Mouse (Mus musculus) embryonic facial prominence, embryonic 10.5 days (tissue): Measurements from ENCODE around the gene Ppfia1. TPM values are rescaled to one million over a fixed set of nuclear protein-coding genes. Genes with fewer than 3 reads are reported as not detected.

Source experiments
- DNase-seq: peaks from one replicate; pipeline ENCODE4 v3.0.0-alpha.2; 2017; ENCODE audit warnings: low spot score
- H3K27ac ChIP-seq: fragments of 300-500 bp; sonication (generic); replicated peaks from 2 replicates; pipeline ENCODE4 v1.5.1; 2016; ENCODE audit warnings: mild to moderate bottlenecking
- H3K27me3 ChIP-seq: fragments of 300-500 bp; sonication (generic); replicated peaks from 2 replicates; pipeline ENCODE4 v1.6.1; 2016; ENCODE audit warnings: low read depth, mild to moderate bottlenecking; ENCODE audit not compliant: poor library complexity, severe bottlenecking
- H3K36me3 ChIP-seq: fragments of 300-500 bp; sonication (generic); replicated peaks from 2 replicates; pipeline ENCODE4 v1.6.1; 2016; ENCODE audit warnings: mild to moderate bottlenecking, moderate library complexity
- H3K4me1 ChIP-seq: fragments of 300-500 bp; sonication (generic); 2 replicates; pipeline ENCODE4 v1.6.1; 2016
- H3K4me3 ChIP-seq: fragments of 300-500 bp; sonication (generic); 2 replicates; pipeline ENCODE4 v1.5.1; 2016; ENCODE audit warnings: mild to moderate bottlenecking, moderate library complexity
- H3K9me3 ChIP-seq: fragments of 300-500 bp; sonication (generic); 2 replicates; pipeline ENCODE4 v1.6.1; 2016; ENCODE audit warnings: mild to moderate bottlenecking
- WGBS: fragments of 180-500 bp; shearing (Covaris S2); methylation state at CpG from one replicate; pipeline ENCODE4 v1.1.7; 2016; 5-methylcytosine and 5-hydroxymethylcytosine counted together
- polyA plus RNA-seq: library from polyadenylated mRNA; unstranded; fragments of >200 nt; fragmentation: Nextera tagmentation; extraction: Ambion mirVana; gene quantifications from 2 replicates; pipeline ENCODE4 v1.2.1, GENCODE M21; 2016

The Ppfia1 gene
- polyA plus RNA-seq, 1 experiment from 2014 or later = 44.3 TPM

DNA sequence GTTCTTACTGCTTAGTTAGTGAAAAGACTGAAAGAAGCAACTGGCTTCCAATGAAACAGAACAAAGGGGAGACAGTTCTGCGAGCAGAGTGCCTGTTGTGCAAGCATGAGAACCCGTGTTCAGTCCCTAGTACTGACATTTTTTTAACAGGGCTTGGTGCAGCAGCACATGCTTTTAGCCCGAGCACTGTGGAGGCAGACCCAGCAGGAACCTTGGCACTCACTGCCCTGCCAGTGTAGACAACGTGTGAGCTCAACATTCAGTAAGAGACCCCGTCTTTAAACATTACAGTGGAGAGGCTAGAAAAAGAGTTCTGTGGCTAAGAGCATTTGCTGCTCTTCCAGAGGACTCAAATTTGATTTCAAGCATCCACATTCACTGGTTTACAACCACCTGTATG lies 36.8 kb downstream of the Ppfia1 start:
- no peaks in the 10 kb centered on the region for H3K27me3 ChIP-seq
- WGBS = 89% methylated on average over 5 of the region's 5 CpGs
- DNase-seq = no peak

DNA sequence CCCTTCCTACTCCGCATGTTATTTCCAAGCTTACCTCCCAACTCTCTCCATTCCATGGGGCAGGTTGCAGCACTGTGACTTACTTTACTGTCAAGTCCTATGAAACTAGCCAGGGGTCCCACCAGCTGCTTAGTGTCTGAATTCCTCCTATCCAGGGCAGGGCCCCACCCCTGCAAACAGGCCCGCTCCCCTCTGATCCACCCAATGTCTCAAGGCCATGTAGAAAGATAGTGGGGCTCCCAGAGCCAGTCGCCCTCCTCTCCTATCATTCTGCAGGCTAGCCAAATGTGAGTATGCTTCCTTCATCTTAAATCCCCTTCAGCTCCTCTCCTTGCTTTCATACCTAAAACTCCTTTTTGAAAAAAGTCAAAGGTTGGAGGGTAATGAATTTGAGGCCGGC lies 44.4 kb downstream of the Ppfia1 start:
- Histone ChIP-seq H3K4me1 (no peaks in the 10 kb centered on the region), H3K27ac (no peak overlapping the region), H3K4me3 (no peak overlapping the region), H3K36me3 (peaks cover 98% of the 10 kb centered on the region), H3K9me3 (no peaks in the 10 kb centered on the region), H3K27me3 (no peaks in the 10 kb centered on the region)
- no peak for DNase-seq
- WGBS = 93% methylated on average over 4 of the region's 4 CpGs

More for the DNA sequence above, 36.8 kb downstream of the Ppfia1 start:
- peaks cover 91% of the 10 kb centered on the region for H3K36me3 ChIP-seq
- H3K4me3 ChIP-seq = no peak overlapping the region
- no peaks in the 10 kb centered on the region for H3K9me3 ChIP-seq
- no peak overlapping the region for H3K27ac ChIP-seq
- H3K4me1 ChIP-seq = no peaks in the 10 kb centered on the region

DNA sequence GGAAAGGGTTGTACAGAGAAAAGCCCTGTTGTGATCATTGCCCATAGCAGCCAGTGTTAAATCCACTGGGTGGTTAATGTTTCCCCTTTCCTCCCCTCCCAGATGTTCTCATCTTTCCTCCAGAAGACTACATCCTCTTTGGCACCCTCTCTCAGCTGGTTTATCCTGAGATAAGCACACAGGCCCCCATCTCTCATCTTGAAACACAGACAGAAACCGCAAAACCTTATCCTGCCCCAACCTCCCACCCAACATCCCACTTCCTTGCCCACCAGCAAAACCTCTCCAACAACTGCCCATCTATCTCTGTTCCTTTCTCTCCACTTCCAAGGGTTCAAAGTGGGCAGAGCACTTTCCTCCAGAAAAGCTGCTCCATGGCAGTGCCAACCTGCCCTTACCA lies 46.7 kb downstream of the Ppfia1 start:
- no peak for DNase-seq
- WGBS = 91% methylated on average over 1 of the region's 1 CpGs
- no peak overlapping the region for H3K4me3 ChIP-seq
- no peaks in the 10 kb centered on the region for H3K9me3 ChIP-seq
- H3K4me1 ChIP-seq = no peaks in the 10 kb centered on the region
- no peaks in the 10 kb centered on the region for H3K27me3 ChIP-seq
- peaks cover 98% of the 10 kb centered on the region for H3K36me3 ChIP-seq
- H3K27ac ChIP-seq = no peak overlapping the region

DNA sequence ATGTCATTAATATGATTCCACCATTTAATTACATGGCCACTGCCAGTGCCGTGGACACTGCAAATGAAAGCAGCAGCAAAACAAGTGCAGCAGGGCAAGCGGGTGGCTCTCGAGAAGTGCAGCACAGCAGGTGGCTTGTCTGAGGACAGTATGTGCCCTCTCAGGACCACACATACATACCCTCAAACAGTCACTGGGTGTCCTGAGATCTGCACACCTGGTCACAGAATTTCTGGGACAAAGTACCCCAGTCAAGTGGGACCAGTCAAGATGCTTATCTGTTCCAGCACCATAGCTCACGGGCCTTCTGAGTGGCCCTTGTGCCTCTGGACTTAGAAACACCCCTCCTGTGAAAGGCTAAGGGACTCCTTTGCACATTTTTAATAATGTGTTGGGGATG lies 49.6 kb downstream of the Ppfia1 start:
- no peaks in the 10 kb centered on the region for H3K27me3 ChIP-seq
- H3K9me3 ChIP-seq = no peaks in the 10 kb centered on the region
- H3K27ac ChIP-seq = no peak overlapping the region
- H3K4me3 ChIP-seq = no peak overlapping the region
- 88% methylated on average over 4 of the region's 4 CpGs for WGBS
- H3K36me3 ChIP-seq = peaks cover 98% of the 10 kb centered on the region
- no peak for DNase-seq
- H3K4me1 ChIP-seq = no peaks in the 10 kb centered on the region

DNA sequence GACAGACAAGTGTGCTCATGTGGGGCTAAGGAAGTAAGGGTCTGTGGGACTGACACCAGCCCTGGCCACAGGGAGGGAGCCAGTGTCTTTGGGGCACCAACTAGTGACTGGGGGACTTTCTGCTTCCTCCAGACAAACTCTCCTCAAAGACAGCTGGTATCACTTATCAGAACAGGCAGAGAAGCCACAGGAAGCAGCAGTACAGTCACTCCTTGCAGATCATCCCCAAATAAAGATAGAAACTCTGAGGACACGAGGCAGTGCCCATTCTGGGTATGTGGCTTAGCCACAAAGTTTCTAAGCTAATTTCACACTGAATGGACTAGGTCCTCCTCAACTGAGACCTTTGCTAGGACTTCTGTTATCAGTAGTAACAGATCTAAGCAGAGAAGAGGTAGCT lies 60.6 kb downstream of the Ppfia1 start:
- Histone ChIP-seq H3K4me3 (no peak overlapping the region), H3K9me3 (no peaks in the 10 kb centered on the region), H3K4me1 (no peaks in the 10 kb centered on the region), H3K27ac (no peak overlapping the region), H3K36me3 (peaks cover 99% of the 10 kb centered on the region), H3K27me3 (no peaks in the 10 kb centered on the region)
- DNase-seq = no peak
- WGBS = 68% methylated on average over 1 of the region's 1 CpGs

DNA sequence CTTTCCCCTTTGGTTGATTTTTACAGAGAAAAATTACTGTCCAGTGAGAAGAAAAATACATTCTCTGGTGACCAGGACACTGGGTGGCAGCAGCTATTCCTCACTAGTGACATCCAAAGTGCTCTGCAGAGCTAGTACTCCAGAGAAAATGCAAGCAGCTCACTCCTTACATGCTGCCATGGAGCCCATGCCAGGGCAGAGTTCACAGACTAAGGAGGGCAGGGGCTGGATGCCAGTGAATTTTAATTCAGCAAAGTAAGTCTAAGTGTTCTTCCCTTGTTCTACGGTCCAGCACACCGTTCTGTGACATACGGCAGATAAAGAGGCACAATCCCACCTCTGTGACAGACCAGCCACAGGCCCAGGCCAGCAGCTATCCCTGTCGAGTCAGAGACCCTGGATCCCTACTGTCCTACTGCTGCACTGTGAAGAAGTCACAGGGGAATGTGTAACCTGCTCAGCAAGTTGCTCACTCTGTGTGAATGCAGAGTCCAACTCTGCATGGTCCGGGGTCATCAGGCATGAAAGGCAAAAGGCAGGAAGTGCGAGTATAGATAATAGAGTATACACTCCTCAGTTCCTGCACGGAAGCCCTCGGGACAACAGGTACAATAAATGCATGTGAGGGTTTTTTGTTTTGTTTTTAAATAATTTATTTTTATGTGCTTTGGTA lies 63.2 kb downstream of the Ppfia1 start:
- Histone ChIP-seq H3K36me3 (peaks cover 95% of the 10 kb centered on the region), H3K9me3 (no peaks in the 10 kb centered on the region), H3K27ac (no peak overlapping the region), H3K27me3 (no peaks in the 10 kb centered on the region), H3K4me1 (no peaks in the 10 kb centered on the region), H3K4me3 (no peak overlapping the region)
- 91% methylated on average over 8 of the region's 8 CpGs for WGBS
- DNase-seq = no peak

DNA sequence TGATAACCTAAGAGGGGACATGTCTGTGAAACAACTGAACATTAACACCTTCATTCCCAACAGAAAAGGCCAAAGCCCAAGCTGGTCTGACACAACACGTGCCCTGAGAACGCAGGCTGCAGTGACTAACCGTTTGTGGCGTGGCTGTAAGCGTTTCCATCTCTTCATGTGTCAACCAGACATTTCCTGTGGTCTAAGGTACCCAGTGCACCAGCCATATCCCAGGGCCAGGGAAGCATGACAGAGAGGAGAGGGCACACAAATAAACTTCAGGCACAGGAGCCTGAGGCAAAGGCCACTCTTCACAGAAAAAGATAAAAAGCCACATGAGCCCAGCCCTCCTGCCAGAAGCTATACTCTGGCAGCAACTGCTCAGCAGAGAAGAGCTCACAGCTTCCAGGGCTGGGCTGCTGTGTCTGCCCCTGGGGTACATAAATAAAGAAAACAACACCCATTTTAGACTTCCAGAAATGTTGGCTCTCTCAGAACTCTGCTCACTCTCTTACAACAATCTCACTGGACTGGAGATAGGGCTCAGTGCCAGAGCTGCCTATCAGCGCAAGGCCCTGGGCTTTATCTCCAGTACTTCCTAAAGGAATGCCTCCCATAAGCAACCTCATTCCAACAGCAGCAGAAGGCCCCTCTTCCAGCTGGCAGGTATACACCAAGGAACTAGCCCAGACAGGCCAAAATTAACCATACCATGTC lies 64.3 kb downstream of the Ppfia1 start:
- no peak for DNase-seq
- 86% methylated on average over 6 of the region's 6 CpGs for WGBS
- Histone ChIP-seq H3K36me3 (peaks cover 95% of the 10 kb centered on the region), H3K4me1 (no peaks in the 10 kb centered on the region), H3K4me3 (no peak overlapping the region), H3K27me3 (no peaks in the 10 kb centered on the region), H3K27ac (no peak overlapping the region), H3K9me3 (no peaks in the 10 kb centered on the region)

DNA sequence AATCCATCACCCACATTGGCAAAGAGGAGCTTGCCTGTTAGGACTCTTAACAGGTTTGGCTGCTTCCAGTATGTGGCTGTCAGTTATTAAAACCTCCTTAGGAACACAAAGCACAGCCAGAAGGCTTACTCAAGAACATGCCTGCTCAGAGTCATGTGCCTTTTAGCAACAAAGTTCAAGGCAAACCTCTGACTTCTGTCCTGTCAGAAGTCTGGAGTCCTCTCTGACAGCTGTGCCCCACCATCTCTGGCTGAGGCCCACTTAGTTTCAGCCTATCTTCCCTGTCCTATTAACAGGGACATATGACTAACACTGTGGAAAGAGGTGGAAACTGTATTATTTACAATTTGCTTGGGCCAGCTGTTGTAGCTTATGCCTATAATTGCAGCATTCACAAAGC lies 73.2 kb downstream of the Ppfia1 start:
- no peak overlapping the region for H3K4me3 ChIP-seq
- H3K27me3 ChIP-seq = no peaks in the 10 kb centered on the region
- DNase-seq = no peak
- H3K27ac ChIP-seq = no peak overlapping the region
- no peaks in the 10 kb centered on the region for H3K4me1 ChIP-seq
- peaks cover 94% of the 10 kb centered on the region for H3K36me3 ChIP-seq
- no peaks in the 10 kb centered on the region for H3K9me3 ChIP-seq

DNA sequence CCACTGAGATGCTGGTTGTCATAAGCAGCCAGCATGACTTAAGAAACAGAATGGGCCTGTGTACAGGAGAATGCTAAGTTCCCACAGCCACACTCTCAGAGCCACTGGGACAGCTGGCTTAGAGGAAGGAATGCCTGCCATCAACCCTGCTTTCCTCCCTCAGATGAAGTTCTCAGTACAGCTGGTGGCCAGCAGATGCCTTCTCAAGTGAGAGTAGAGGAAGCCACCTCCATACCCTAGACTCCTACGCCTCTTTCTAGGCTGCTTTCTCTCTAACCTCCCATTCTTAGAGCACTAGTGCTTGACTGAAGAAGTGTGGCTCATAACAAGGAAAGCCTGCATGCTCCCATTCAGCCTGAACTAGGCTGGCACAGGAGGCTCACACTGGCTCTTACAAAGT lies 74.0 kb downstream of the Ppfia1 start:
- 90% methylated on average over 1 of the region's 1 CpGs for WGBS

DNA sequence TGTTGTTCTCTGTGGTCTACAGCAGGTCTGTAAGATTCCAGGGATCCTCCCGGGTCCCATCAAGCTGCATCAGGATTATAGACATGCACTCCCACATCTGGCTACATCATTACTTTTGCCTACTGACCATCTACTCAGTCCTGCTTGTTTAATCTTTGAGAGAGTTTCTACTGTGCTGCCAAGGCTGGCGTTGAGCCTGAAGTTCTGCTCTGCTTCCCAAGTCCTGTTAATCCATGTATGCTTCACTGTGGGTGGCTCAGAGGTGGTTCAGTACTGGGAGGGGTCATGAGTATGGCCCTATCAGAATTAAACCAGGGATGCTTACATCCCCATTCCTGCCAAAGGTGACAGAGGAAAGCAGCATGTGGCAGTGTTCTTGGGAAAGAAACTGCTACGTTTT lies 77.8 kb downstream of the Ppfia1 start:
- Histone ChIP-seq H3K27ac (no peak overlapping the region), H3K9me3 (no peaks in the 10 kb centered on the region), H3K4me3 (no peak overlapping the region), H3K27me3 (no peaks in the 10 kb centered on the region), H3K36me3 (peaks cover 51% of the 10 kb centered on the region), H3K4me1 (peaks cover 13% of the 10 kb centered on the region; the same call in 1 of the 2 replicates)
- no peak for DNase-seq
- WGBS = 89% methylated on average over 3 of the region's 3 CpGs

More for the DNA sequence above, 74.0 kb downstream of the Ppfia1 start:
- H3K4me3 ChIP-seq = no peak overlapping the region
- no peaks in the 10 kb centered on the region for H3K27me3 ChIP-seq
- H3K4me1 ChIP-seq = no peaks in the 10 kb centered on the region
- no peak for DNase-seq
- peaks cover 90% of the 10 kb centered on the region for H3K36me3 ChIP-seq
- no peaks in the 10 kb centered on the region for H3K9me3 ChIP-seq
- H3K27ac ChIP-seq = no peak overlapping the region

DNA sequence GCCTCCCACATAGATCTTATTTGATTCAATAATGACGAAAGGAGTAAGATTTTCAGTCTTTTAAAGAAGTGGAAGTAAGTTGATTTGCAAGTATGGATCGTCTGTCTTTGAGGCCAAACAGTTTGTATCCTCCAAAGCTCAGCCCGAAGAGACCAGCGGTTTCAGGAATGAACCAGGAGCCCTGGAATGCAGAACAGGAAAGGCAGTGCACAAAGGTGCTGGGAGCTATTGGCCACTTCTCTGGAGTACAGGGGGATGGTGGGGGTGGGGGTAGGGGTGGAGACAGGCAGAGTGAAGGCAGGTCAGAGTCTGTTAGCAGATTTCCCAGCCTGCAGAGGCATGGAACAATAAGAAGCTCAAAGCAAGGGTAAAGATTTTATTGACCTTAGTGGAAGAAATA lies 80.0 kb downstream of the Ppfia1 start:
- peaks cover 32% of the 10 kb centered on the region for H3K36me3 ChIP-seq
- H3K4me3 ChIP-seq = no peak overlapping the region
- no peaks in the 10 kb centered on the region for H3K27me3 ChIP-seq
- DNase-seq = peak; percentile 18
- H3K9me3 ChIP-seq = no peaks in the 10 kb centered on the region
- no peak overlapping the region for H3K27ac ChIP-seq
- peaks cover 29% of the 10 kb centered on the region for H3K4me1 ChIP-seq
- 64% methylated on average over 4 of the region's 4 CpGs for WGBS

DNA sequence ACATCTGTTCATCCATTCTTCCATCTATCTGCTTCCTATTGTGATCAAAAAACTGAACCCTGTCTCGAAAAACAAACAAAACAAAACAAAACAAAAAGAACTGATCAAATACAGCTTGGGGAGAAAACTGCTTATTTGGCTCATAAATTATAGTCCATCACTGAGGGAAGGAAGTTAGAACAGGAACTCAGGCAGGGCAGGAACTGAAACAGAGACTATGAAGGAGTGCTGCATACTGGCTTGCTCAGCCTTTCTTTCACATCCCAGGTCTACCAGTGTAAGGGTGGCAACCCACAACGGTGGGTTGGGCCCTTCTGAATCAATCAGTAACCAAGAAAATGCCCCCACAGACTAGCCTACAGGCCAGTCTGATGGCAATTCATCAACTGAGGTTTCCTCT lies 82.4 kb downstream of the Ppfia1 start:
- peak overlapping the region; percentile 94 for H3K27ac ChIP-seq
- no peaks in the 10 kb centered on the region for H3K27me3 ChIP-seq
- WGBS = 90% methylated on average over 2 of the region's 2 CpGs
- peak overlapping the region; percentile 97 for H3K4me3 ChIP-seq
- no peaks in the 10 kb centered on the region for H3K9me3 ChIP-seq
- peaks cover 25% of the 10 kb centered on the region for H3K36me3 ChIP-seq
- DNase-seq = no peak
- H3K4me1 ChIP-seq = peaks cover 35% of the 10 kb centered on the region

DNA sequence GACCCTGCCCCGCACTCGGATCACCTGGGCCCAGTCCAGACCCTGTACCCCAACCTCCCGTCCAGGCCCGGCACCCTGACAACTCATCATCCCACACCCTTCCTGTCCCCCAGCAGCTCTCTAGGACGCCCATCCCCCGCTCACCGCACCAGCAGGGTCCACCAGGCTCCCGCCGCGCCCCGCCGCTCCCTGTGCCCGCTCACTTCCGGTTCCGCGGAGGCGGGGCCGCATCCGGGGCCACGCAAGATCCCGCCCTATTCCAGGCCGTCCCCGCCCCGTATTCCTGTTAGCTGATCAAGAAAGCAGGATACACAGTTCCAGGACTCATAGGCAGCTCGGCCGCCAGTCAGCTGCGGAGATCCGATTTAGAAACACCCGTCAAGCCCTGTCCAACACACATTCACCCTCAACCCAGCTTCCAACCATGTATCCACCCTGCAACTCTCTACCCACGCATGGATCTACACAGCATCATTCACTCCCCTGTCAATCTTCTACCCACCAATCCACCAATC lies 82.9 kb downstream of the Ppfia1 start, which contains the start of gene Cttn:
Gene Cttn (minus strand): TSS at position 465 of the 515 bp plus-strand sequence.
- WGBS = under 1% methylated on average over 30 of the region's 30 CpGs
- no peaks in the 10 kb centered on the region for H3K27me3 ChIP-seq
- no peaks in the 10 kb centered on the region for H3K9me3 ChIP-seq
- peak; percentile 94 for DNase-seq
- peak within 1 kb of the TSS; percentile 97 for H3K4me3 ChIP-seq
- peak within 1 kb of the TSS; percentile 94 for H3K27ac ChIP-seq
- peaks cover 35% of the 10 kb centered on the region for H3K4me1 ChIP-seq
- H3K36me3 ChIP-seq = peaks cover 25% of the 10 kb centered on the region
